Mouse (Mus musculus) gastrocnemius, adult 18-20 months (tissue): ENCODE measurements around the gene Fam243. TPM values are rescaled to one million over a fixed set of nuclear protein-coding genes. Genes with fewer than 3 reads are reported as not detected.

Source experiments
- DNase-seq: peaks from one replicate; pipeline ENCODE4 v3.0.0; 2021; ENCODE audit warnings: low spot score
- long read RNA-seq, 2 experiments: library from polyadenylated mRNA; stranded (forward); transcript quantifications; one replicate each; pipeline ENCODE4 v2.0.0; 2021
- total RNA-seq, 2 experiments: library from RNA; stranded (reverse); gene quantifications; 2 replicates each; pipeline ENCODE4 v1.2.3; 2021

The Fam243 gene
- not detected for total RNA-seq
- long read RNA-seq, experiment 1: 0 reads
- long read RNA-seq, experiment 2: 0 reads

DNA sequence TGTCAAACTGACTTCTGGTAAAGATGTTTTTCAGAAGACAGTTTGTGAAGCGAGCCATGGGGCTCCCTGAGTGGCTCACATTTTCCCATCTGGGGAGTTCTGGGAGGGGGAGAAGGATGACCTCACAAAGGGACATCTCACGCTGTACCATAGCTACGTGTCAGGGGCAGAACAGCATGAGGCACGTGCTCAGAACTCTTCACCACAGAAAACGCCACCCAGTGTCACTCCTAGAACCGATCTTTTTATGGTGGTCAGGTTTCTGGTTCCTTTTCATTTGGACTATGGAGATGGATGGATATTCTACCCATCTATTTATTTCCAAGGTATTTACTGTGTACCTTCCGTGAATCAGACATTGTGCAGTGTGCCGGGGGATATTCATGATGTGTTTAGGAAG lies at the start of gene Fam243:
Fam243 (minus strand) TSS at position 101 of the 400 bp plus-strand sequence.
- no peak for DNase-seq

DNA sequence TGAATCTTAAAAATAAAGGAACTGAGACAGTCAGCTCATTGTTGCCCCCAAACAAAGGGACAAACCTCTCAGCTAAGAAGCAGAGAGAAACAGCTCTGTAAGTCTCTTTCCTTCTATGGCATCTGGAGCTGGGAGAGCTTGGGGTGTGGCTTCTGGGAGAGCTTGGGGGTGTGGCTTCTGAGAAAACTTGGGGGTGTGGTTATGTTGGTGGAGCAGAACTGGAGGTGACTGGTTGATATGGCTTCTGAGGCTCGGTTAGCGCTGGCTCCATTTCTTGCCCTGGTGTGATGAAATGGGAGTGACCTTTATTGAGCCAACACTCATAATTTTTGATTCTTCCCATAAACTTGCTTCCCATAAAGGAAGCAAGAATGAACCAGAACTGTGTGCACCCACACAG lies 48.0 kb upstream of the Fam243 start:
- peak; percentile 33 for DNase-seq

DNA sequence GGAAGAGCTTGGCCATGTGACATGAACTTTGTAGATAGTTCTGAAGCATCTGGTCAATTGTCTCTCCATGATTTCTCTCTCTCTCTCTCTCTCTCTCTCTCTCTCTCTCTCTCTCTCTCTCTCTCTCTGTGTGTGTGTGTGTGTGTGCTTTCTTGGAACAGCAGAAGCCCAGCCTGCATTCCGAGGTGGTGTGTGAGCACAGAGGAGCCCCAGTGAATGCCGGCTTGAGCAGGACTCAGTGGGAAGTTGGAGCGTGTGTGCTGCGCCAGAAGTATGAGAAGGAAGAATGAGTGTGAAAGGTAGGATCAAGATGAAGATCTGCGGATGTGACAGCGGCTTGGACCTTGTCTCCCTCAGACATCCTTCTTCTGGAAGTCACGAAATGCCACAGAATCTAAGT lies 44.2 kb upstream of the Fam243 start:
- DNase-seq: no peak

DNA sequence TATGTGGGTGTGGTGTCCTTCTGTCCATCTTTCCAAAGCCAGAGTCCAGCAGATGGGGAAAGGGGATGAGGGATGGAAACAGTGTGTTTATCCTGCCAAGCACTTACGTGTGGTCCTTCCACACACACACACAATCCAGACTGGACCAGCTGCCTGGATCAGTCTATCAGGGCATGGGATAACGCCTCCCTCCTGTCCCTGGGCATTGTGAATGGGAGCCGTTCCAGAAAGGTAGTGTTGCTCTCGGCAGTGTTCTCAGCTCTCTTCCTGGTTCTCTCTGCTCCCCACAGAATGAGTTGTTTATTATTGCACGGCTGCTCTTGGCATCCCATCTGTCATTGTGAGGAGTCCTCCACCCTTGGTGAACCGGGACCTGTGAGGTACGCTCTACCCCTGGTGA lies 39.5 kb upstream of the Fam243 start:
- no peak for DNase-seq

DNA sequence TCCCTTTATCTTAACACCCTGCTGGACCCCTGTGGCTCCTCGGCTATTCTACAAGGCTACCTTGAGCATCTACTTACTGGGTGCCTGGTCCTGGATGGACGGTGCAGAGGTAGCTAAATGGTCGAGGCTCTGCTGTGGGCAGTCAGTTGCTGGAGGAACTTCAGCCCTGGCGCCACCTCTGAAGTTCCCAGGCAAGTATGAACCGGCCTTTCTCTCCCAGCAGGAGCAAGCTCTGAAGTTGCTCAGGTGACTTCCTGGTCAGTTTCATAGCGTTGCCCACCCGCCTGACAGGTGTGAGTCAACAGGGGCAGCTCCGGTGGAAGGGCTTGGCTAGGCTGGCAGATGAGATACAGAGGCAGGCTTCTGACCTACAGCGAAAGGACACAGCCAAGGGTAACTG lies 38.0 kb upstream of the Fam243 start, which contains the start of gene Kcne1:
Kcne1 (minus strand) TSS at position 240 of the 400 bp plus-strand sequence.
- DNase-seq: no peak

DNA sequence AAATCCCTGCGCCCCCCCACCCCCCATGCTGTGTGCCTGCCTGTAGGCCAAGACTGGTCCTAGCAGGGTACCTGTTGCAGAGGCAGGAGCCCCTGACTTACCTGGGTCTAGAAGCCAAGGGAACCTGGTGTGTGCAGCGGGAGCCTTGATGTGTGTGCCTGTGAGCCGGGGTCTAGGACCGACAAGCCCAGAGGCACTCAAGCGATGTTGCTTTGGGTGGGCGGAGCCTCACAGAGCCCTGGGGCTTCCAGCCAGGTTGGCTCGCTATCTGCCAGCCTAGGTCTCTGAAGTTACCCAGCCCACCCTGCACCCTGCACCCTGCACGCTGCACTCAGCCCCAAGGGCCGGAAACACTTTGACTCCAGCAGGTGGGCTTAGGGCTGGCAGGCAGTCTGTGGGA lies 37.5 kb upstream of the Fam243 start:
- DNase-seq: no peak

DNA sequence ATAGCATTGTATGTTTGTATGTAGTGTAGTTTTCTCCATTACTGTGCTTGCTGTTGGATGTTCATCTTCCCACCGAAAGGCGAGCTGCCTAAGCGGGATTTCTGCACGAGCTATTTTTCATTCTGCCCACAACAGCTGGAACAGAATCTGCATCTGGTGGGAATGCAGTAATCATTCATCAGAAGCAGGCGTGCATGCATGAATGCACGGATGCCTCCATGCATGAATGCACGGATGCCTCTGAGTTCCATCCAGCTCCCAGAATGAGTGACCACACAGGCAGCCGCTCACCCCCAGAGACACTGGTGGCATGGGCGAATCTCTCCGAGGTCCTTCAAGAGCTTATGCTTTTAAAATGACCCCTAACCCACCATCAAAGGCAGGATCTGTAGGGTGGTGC lies 36.3 kb upstream of the Fam243 start:
- no peak for DNase-seq

DNA sequence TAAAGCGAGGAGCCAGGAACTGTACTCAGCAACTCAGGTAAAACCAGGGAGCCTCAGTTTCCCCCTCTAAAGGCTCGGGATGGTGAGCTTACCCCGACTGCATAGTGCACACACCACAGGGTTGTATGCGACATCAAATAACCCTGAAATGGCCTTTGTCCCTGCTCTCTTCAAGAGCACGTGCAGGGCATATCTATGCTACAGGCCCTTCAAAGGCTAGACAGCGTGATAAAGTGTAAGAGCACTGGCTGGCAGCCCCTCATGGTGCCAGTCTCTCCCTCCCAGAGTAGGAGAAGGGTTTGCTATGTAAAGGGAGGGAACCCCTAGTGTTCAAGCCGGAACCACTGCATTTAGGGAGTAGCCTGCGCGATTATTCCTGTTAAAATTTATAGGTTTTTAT lies 35.8 kb upstream of the Fam243 start:
- no peak for DNase-seq

DNA sequence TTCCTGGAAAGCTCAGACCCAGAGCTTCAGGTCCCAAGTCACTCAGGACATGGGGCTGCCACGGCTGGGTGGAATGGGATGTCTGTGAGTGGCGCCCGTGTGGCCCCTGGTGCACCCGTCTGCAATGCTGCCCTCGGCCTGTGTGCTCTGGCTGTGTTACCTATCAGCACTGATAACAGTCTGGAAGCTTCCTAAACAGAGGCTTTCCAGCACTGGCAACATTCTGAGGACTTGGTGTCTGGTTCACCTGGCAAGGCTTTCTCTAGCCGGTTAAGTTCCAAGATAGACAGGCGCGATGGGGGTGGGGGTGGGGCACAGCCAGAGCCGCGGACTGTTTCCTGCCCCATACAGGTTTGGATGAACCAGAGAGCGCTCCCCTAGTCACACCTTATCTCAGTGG lies 34.7 kb upstream of the Fam243 start:
- DNase-seq: no peak

DNA sequence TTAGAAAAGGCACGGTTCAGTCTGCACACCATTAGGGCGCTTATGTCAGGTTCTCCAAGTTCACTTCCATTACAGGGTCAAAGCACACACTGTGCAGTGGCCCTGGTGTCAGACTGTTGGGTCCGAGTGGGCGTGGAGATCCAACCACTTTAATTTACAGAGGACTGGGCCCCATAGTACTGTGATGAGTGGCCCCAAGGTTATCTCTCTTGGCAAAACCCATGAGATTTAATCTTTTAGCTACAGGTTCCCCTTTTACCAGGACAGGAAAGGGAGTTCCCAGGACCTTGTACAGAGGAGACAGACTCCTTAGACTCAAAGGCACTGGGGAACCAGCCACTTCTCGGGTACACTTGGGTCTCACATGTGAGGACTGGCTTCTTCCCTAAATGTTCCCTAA lies 34.1 kb upstream of the Fam243 start:
- DNase-seq: no peak

DNA sequence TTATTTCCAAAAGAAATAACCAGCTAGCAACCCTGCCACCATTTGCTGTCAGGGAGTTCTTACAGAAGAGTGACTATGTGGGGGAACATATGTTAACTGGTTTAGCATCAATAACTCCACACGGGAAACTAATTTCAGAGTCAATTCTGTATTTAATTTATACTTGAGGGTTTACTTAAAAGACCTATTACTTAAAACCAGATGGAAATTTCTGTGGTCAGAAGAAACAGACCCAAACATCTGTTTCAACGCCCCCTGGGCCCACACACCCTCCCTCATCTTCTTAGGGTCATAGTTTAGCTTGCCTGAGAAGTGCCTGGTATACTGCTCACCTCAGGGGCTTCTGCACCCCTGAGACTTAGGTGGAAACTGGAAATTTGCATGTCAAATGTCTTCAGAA lies 32.7 kb upstream of the Fam243 start:
- no peak for DNase-seq

DNA sequence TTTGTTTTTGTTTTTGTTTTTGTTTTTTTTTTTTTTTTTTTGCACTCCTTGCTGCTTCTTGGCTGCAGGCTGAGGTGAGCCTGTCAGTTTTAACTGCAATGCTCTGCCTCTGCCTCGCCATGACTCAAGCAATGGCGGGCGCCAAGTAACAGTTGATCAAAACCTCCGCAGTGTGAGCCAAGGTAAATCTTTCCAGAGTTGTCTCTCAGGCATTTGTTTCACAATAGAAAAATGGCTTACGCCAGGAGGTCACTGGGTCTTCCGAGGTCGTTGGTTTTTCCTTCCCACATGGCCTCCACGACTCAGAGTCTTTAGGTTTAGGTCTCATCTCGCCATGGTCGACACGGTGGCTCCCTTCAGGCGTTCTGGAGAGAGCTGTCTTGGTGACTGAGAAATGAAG lies 32.1 kb upstream of the Fam243 start:
- DNase-seq: no peak

DNA sequence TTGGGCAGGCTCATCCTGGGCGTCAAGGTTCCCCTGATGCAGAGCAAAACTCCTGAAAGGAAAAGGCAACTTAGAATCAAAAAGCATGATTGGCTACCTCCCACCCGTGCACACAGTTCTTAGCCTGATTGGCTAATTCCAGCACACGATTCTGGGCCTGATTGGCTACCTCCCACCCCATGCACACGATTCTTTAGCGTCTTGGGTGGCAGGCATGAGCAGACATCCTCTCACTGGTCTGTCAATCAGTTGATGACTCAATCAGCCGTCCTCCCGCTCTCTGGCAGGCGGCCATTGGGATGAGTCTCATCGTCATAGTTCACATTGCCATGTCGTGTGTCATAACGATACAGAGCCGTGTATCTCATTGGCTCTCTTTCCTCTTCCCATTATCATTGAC lies 27.7 kb upstream of the Fam243 start:
- no peak for DNase-seq

DNA sequence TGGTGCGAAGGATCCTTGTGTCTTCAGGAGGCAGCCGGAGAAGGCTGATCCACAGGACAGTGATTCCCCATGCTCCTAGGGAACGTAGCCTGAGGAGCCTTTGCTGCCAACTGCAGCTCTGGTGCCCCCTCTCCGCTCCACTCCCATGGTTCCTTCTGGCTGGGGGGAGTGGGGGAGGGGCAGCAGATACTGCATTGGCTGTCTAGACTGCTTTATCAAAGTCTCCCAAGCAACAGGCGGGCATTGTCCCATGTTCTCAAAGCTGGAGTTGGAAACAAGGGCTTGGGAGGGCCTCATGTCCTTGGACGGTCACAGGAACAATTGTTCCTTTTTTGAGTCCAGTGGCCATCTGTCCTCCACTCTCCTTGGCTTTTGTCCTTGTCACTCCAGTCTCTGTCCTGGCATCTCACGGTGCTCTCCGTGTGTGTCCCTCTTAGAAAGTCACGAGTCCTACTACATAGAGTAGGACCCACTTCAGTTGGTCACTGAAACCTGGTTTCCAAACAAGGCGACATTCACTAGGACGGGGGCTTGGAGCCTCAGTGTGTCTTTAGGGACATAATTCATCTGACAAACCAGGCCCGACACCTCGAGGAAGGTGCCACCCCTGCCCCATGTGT lies 25.2 kb upstream of the Fam243 start:
- DNase-seq: no peak

DNA sequence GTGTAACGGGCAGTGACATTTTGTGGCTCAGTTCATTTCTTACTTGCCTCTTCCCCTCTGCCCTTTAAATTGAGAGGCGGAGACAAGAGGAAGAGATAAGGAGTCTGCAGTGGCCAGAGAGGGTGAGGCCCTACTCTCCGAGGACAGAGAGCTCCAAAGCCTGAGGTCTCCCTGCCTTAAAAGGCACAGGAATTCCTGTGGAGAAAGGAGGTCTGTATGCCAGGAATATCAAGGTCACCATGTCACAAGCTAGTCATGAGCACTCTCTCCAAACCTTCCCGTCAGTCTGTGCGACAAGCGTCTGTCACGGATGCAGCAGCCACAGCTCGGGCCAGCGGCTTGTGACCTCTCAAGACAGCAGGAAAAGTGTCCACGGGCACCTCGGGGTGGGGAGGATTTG lies 23.9 kb upstream of the Fam243 start:
- DNase-seq: no peak

DNA sequence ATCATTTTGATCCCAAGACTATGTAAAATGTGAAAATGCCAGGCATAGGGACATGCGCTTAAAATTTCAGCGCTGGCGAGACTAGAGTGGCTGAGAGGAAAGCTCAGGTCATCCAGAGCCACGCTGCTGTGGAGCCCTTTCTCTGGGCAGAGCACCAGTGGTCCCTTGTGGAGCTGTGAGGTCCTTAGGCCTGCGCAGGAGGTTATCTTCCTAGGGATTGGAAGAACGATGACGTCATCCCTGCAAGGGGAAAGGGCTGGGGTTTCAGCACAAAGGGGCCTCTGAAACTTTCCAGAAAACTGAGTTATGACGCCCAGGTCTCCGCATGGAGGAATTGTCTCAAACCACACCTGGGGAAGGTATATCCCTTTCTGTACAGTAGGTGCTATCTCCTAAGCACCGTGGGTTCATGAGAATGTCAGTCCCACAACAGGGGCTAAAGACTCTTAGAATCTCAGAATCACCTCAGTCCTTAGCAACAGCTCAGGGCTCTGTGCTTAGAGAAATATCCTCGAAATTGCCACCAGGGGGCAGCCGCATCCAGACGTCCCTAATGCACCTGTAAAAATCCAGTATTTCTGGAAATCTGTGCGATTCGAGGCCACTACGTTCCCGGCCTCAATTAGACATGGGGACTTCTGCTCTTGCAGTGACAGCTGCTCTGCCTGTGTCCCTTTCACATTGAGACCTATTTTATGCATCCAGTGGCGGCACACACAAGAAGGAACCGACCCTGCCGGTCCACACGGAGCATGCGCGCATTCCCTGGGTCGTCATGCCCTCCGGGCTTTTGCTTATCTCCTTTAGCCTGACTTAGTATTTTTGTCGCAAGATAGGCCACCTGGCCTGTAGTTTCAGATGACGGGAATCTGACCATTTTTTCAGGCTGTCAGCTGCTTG lies 19.6 kb upstream of the Fam243 start:
- DNase-seq: peak; percentile 59

DNA sequence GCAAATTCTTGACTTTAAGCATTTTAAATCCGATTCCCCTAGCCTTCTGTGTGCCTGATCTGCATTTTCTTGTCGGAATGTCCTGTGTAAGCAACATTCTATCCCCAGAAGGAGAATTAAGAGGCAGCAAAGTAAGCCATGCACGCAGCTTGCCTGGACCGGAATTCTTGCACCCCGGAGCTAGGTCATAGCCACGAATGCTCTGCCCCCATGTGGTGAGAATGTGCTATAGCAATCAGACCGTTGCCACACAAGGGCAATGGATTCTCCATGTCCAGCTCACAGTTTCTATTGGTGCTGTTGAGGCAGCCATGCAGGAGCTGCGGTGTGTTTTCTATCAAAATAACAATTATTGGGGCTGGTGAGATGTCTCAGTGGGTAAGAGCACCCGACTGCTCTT lies 15.0 kb upstream of the Fam243 start:
- peak; percentile 78 for DNase-seq

DNA sequence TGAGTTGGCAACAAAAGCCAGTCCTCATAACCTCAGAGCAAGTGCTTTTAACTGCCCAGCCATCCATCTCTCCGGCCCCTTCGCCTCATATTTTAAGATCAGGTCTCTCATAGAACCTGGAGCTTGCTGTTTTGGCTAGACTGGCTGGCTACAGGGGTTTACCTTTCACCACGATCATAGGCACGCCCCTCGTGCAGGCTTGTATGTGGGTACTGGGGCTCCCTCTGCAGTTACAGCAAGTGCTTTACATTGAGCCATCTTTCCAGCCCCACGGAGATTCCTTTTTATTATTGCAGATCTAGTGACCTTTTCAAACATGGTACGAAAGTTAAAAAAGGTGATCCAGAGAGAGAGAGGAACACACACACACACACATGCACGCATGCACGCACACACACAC lies 13.4 kb upstream of the Fam243 start:
- DNase-seq: no peak

DNA sequence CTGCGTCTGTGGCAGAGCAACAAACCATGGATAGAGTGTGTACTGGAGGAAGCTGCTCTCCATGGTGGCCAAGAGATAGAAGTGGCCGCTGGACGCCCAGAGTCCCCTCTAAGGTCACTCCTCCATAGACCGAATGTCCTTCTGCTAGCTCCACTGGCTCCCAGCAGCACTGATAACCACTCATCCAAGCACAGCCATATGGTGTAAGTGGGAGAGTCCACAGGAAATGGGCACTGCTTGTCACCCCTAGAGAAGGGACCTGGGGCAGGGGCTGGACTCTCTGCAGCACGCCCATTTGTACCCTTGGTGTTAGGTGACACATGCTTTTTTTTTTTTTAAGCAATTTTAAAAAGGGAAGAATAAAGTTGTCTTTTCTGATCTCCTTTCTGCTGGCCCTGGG lies 9.7 kb upstream of the Fam243 start:
- DNase-seq: no peak

DNA sequence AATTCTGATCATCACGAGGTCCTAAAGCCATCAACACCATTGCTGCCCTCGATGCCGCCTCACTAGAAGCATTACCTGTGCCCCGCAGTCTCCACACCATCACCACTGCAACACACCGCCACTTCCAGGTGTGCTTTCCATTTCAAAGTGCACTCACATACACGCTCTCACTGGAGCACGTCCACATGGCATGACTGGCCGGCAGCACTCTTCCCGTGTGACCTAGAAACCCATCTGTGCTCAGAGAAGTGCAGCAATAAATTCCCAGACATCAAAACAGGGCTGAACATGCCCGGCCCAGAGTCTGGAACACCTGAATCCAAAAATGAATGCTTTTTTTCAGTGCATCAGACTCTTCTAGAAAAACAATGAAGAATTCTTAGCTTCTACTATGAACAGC lies 6.7 kb upstream of the Fam243 start:
- DNase-seq: no peak

DNA sequence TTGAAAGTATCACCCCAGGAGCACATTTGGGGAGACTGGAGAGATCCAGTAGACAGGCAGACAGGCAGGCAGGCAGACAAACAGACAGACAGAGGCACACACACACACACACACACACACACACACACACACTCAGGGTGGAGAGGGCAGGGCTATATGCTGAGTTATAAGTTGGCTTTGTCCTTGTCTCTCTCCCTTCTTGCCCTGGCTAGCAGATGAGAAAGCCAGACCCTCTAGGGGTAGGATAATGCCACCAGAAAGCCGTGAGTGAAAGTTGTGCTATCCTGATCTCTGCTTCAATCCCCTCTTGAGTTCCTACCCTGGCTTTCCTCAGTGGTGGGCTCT lies 3.8 kb upstream of the Fam243 start:
- DNase-seq: no peak

DNA sequence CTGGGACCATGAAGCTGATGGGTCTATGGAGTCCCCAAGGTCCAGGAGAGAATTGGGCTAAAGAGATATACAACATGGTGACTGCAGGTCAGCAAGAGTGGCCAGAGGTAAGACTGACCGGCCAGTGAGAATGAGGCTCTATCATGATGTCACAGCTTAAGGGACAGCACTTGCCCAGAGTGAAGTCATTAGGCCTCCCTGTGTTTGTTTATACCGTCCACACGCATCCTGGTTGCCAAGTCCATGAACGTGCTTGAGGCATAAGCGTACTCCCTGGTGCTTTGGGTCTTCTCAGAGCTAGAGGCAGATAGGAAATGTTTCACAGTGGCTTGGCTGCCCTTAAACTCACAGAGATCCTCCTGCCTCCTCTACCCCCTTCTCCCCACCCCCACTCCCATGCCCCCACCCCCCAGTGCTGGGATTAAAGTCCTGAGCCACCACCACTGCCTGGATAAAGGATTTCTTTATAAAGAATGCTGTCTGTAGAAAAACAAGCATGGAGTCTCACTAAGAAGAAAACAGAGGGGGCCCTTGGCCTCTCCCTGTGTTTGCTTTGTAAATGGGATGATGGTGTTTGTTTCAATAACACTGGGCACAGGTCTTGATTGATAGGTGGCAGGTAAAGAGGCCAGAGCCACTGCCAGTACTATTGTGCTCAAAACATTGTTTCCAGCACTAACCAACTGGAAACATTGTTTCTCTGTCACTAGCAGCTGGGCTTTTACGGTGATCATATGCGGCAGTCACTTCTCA lies 3.2 kb upstream of the Fam243 start:
- DNase-seq: no peak
